Mouse (Mus musculus) liver, embryonic 11.5 days (tissue): ENCODE measurements around the gene Orc5. TPM values are rescaled to one million over a fixed set of nuclear protein-coding genes. Genes with fewer than 3 reads are reported as not detected.
"Not testable (repeated sequence)": the region's sequence is repeated elsewhere in the genome, so short reads cannot be mapped to it uniquely, and the experiment has no call there.

Experiments
- ATAC-seq: fragments of 200-750 bp; cut with Nextera tagmentation; replicated peaks from 2 replicates; pipeline ENCODE4 v1.8.0; 2017; ENCODE audit warnings: moderate number of reproducible peaks, mild to moderate bottlenecking, moderate TSS enrichment, moderate library complexity; ENCODE audit not compliant: low FRiP score
- DNase-seq: peaks from one replicate; pipeline ENCODE4 v3.0.0-alpha.2; 2017; ENCODE audit warnings: low spot score
- H3K27ac ChIP-seq: fragments of 300-500 bp; sonication (generic); 2 replicates; pipeline ENCODE4 v1.5.1; 2014; ENCODE audit warnings: mild to moderate bottlenecking, low read depth, low read length, control low read depth
- H3K27me3 ChIP-seq: fragments of 300-500 bp; sonication (generic); replicated peaks from 2 replicates; pipeline ENCODE4 v1.6.1; 2014; ENCODE audit warnings: low read length, mixed read lengths; ENCODE audit not compliant: control insufficient read depth, insufficient read depth
- H3K36me3 ChIP-seq: fragments of 300-500 bp; sonication (generic); 2 replicates; pipeline ENCODE4 v1.6.1; 2014; ENCODE audit warnings: mild to moderate bottlenecking, low read length, moderate library complexity, mixed read lengths; ENCODE audit not compliant: control insufficient read depth, insufficient read depth
- H3K4me1 ChIP-seq: fragments of 300-500 bp; sonication (generic); replicated peaks from 2 replicates; pipeline ENCODE4 v1.6.1; 2014; ENCODE audit warnings: low read length, mixed read lengths; ENCODE audit not compliant: control insufficient read depth, insufficient read depth
- H3K4me2 ChIP-seq: fragments of 300-500 bp; sonication (generic); 2 replicates; pipeline ENCODE4 v1.6.1; 2014; ENCODE audit warnings: mild to moderate bottlenecking, control low read depth, moderate library complexity
- H3K4me3 ChIP-seq: fragments of 300-500 bp; sonication (generic); 2 replicates; pipeline ENCODE4 v1.5.1; 2014; ENCODE audit warnings: low read depth, low read length, control low read depth
- H3K9ac ChIP-seq: fragments of 300-500 bp; sonication (generic); 2 replicates; pipeline ENCODE4 v1.6.1; 2014; ENCODE audit warnings: low read depth, low read length, control low read depth
- H3K9me3 ChIP-seq: fragments of 300-500 bp; sonication (generic); 2 replicates; pipeline ENCODE4 v1.6.1; 2016; ENCODE audit warnings: low read length, inconsistent platforms, mixed read lengths; ENCODE audit not compliant: control insufficient read depth
- whole genome bisulfite sequencing: fragments of 180-500 bp; shearing (Covaris S2); extraction: QIAGEN DNeasy Blood & Tissue Kit; methylation state at CpG from one replicate; pipeline ENCODE4 v1.1.7; 2014; 5-methylcytosine and 5-hydroxymethylcytosine counted together
- polyA plus RNA-seq: library from polyadenylated mRNA; unstranded; fragments of >200 nt; fragmentation: Nextera tagmentation; extraction: Ambion mirVana; gene quantifications from 2 replicates; pipeline ENCODE4 v1.2.1, GENCODE M21; 2014

Gene Orc5
- polyA plus RNA-seq, 1 experiment from 2014 or later, result 89.0 TPM

DNA sequence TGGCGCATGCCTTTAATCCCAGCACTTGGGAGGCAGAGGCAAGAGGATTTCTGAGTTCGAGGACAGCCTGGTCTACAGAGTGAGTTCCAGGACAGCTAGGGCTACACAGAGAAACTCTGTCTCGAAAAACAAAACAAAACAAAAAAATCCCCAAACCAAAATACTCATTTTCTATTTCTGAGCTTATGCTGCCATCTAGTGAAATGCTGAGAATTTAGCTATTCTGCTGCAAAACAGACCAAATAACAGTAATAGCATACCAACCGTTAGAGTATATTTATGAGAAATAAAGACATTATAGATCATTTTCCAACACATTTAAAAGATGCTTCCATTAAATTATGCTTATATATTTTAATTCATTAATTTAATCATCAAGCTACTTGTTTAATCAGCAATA lies 34.5 kb downstream of the Orc5 start:
- H3K4me1 ChIP-seq, H3K4me2 ChIP-seq, H3K4me3 ChIP-seq, H3K36me3 ChIP-seq, ATAC-seq, H3K9me3 ChIP-seq, DNase-seq, H3K27me3 ChIP-seq, H3K27ac ChIP-seq, H3K9ac ChIP-seq: not testable (repeated sequence)
- WGBS, result 85% methylated on average over 4 of the region's 4 CpGs

DNA sequence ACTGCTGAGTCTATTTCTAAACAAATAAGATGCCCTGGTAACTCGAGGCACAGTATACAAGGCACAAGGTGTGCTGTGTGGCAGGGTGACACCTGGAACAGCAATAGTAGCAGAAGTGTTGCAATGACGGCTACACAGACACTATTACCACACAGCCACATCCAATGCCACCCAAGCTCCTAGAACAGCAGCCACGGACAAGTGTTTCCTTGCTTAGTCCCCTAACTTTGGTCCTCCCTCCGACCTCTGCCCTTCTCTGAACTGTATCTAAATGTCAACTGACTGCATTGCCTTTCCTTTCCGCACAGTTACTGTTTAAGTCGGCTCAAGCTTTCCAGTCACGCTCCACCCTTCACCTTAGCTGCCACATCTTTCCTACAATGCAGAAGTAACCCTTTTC lies 36.0 kb downstream of the Orc5 start:
- not testable (repeated sequence) for DNase-seq, H3K27ac ChIP-seq, ATAC-seq, H3K9me3 ChIP-seq, H3K36me3 ChIP-seq, H3K9ac ChIP-seq, H3K4me3 ChIP-seq, H3K4me2 ChIP-seq, H3K4me1 ChIP-seq, H3K27me3 ChIP-seq
- WGBS, result no CpG with 5 or more reads among the region's 7 CpGs

- not testable (repeated sequence) for H3K4me2 ChIP-seq, H3K36me3 ChIP-seq, H3K27ac ChIP-seq, H3K4me1 ChIP-seq, DNase-seq, H3K9ac ChIP-seq, H3K9me3 ChIP-seq, H3K27me3 ChIP-seq, H3K4me3 ChIP-seq
- 0 out of 2 replicates have a peak, but pooled peaks have one; percentile 18 for ATAC-seq
- WGBS, result no CpG with 5 or more reads among the region's 5 CpGs
Observed at GRCm38 (mm10) chr5:22512579-22512978, 37.6 kb downstream of the Orc5 start.

DNA sequence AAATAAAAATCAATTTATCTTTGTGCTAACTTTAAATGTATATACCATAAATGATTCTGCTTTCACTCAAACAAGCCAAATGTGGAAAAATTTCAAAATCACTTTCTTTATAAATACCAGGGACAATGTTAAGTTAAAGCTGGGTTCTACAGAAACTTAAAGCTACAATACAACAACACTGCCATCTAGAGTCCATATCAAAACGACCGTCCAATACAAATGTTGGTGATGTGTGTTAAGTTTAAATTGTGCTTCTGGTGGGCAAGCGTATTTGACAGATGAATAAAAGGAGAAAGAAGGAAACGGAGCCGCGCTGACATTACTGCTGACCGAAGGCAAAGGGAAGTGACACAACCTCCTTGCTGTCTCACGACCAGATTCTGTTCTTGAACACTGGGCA lies 38.4 kb downstream of the Orc5 start:
- no peak overlapping the region for H3K4me3 ChIP-seq
- no peaks in the 10 kb centered on the region for H3K27me3 ChIP-seq
- 70% methylated on average over 8 of the region's 8 CpGs for WGBS
- H3K9me3 ChIP-seq, result no peaks in the 10 kb centered on the region
- no peak overlapping the region for H3K9ac ChIP-seq
- ATAC-seq, result no peak
- H3K27ac ChIP-seq, result no peak overlapping the region
- no peak overlapping the region for H3K4me2 ChIP-seq
- H3K36me3 ChIP-seq, result peaks cover 2% of the 10 kb centered on the region; the same call in 1 of the 2 replicates
- DNase-seq, result no peak
- no peaks in the 10 kb centered on the region for H3K4me1 ChIP-seq

- no peaks in the 10 kb centered on the region for H3K9me3 ChIP-seq
- 94% methylated on average over 5 of the region's 5 CpGs for WGBS
- no peak for DNase-seq
- H3K27ac ChIP-seq, result no peak overlapping the region
- ATAC-seq, result no peak
- H3K27me3 ChIP-seq, result no peaks in the 10 kb centered on the region
- no peak overlapping the region for H3K4me3 ChIP-seq
- H3K4me2 ChIP-seq, result no peak overlapping the region
- H3K4me1 ChIP-seq, result no peaks in the 10 kb centered on the region
- no peak overlapping the region for H3K9ac ChIP-seq
- peaks cover 2% of the 10 kb centered on the region; the same call in 1 of the 2 replicates for H3K36me3 ChIP-seq
Observed at GRCm38 (mm10) chr5:22508560-22508959, 41.7 kb downstream of the Orc5 start.

DNA sequence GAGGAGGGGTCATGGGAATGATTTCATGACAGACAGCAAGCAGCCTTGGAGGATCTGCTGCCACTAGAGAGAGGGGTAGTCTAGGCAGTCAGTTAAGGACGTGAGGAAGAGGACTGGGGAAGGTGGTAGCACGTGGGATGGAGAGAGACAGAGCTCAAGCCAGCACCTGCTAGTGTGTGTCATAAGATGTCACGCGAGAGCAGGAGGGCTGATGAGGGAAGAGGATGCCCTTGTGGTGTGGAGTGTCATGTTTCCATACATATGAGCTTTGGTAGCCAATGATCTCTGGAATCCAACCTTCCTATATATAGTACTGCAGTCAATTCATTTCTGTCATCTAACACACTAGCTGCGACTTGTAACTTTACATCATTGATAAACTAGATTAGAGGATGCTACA lies 50.8 kb downstream of the Orc5 start:
- 91% methylated on average over 5 of the region's 5 CpGs for WGBS
- no peak overlapping the region for H3K9ac ChIP-seq
- H3K27me3 ChIP-seq, result no peaks in the 10 kb centered on the region
- ATAC-seq (no peak), DNase-seq (no peak)
- no peaks in the 10 kb centered on the region for H3K9me3 ChIP-seq
- no peaks in the 10 kb centered on the region for H3K4me1 ChIP-seq
- H3K4me3 ChIP-seq, result no peak overlapping the region
- no peak overlapping the region for H3K27ac ChIP-seq
- no peak overlapping the region for H3K4me2 ChIP-seq
- H3K36me3 ChIP-seq, result peaks cover 9% of the 10 kb centered on the region

DNA sequence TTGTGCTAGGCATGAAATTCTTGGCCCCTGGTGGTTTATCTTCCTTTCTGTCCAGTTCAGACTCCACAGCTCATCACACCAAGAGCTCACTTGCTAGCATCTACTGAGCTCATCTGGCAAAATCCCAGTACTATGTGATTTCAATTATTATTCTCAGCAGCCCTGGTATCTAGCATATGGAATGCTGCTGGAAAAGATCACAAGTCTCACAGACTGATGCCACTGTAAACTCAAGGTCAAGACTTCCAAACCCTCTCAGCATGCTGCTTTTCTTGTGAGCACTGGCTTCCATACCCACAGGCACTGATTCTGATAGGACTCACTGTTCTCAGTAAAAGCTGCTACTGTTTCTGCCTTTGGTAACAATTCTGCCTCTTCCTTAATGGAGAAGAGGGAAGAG lies 59.1 kb downstream of the Orc5 start:
- DNase-seq (no peak), ATAC-seq (no peak)
- Histone ChIP-seq H3K4me1 (no peaks in the 10 kb centered on the region), H3K4me3 (no peak overlapping the region), H3K4me2 (no peak overlapping the region), H3K9me3 (no peaks in the 10 kb centered on the region), H3K36me3 (peaks cover 8% of the 10 kb centered on the region; the same call in 1 of the 2 replicates), H3K27me3 (no peaks in the 10 kb centered on the region), H3K27ac (no peak overlapping the region), H3K9ac (no peak overlapping the region)

DNA sequence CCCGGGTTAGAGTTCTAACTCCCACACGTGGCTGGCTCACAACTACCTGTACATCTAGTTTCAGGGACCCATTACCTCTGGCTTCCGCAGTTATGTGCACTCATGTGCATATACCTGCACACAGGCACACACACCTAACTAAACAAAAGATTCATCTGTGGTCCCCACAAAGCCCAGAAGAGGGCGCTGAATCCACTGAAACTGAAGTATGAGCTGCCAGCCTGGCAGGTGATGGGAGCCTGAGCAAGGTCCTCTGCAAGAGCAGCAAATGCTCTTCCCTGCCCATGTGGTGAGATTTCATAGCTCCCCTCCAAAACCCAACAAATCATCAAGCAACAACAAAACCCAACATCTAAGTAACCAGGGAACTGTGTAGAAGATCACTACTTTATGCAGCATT lies 61.1 kb downstream of the Orc5 start:
- 72% methylated on average over 4 of the region's 4 CpGs for WGBS
- ATAC-seq (peak; percentile 42; the same call in 1 of the 2 replicates), DNase-seq (no peak)
- Histone ChIP-seq H3K36me3 (peaks cover 8% of the 10 kb centered on the region; the same call in 1 of the 2 replicates), H3K9ac (no peak overlapping the region), H3K4me2 (no peak overlapping the region), H3K9me3 (no peaks in the 10 kb centered on the region), H3K4me3 (no peak overlapping the region), H3K27ac (no peak overlapping the region), H3K27me3 (no peaks in the 10 kb centered on the region), H3K4me1 (no peaks in the 10 kb centered on the region)

- H3K4me2 ChIP-seq, result no peak overlapping the region
- 74% methylated on average over 6 of the region's 6 CpGs for WGBS
- H3K4me1 ChIP-seq, result no peaks in the 10 kb centered on the region
- H3K27ac ChIP-seq, result no peak overlapping the region
- DNase-seq, result no peak
- ATAC-seq, result no peak
- no peak overlapping the region for H3K9ac ChIP-seq
- H3K4me3 ChIP-seq, result no peak overlapping the region
- H3K9me3 ChIP-seq, result no peaks in the 10 kb centered on the region
- H3K27me3 ChIP-seq, result no peaks in the 10 kb centered on the region
- H3K36me3 ChIP-seq, result peaks cover 8% of the 10 kb centered on the region; the same call in 1 of the 2 replicates
Observed at GRCm38 (mm10) chr5:22486601-22487206, 63.5 kb downstream of the Orc5 start.
